18 mouse cellular contexts compared by ENCODE assay signal in the genomic region with DNA sequence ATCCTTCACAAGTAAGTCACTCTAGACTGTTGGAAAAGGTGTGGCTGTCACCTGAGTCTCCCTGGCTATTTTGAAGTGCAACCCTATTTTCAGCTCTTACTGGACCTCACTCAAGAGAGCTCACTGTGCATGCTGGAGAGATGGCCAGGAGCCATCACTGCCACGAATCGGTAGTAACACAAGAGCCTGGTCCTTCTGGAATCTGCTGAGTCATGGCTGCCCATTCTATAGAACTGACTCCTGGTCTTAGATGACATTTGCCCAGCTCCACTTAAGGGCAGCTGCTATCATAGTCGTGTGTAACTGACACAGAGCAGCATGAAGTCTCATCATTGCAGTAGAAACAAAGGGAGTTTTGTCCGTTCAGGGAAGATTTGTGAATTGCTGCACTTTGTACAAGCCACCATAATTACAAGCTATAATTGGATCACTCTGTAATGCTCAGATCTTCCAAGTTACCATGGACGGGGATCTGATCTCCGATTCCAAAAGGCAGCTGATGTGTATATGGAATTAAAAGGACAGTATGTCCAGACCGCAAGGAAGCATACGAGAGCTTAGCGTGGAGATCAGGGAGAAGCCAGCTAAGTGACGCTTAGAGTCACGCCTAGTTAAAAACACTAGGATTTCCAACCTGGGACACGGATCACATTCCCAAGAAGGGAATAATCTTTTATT. TPM values are rescaled to one million over a fixed set of nuclear protein-coding genes. Genes with fewer than 3 reads are reported as not detected.
DNase-seq lines count a peak whose midpoint lies in the region; ATAC-seq and TF ChIP-seq lines count a peak whose summit lies in the region.
"Had no signal": no experiment of that assay in that cellular context is flagged by ENCODE, and none has a peak within 500 bp of the region (broad histone marks: within the 10 kb centered on the region; RNA-seq: fewer than 3 reads in every experiment).

No protein-coding gene starts in this region.

- H3K4me1 ChIP-seq in heart, embryonic 11.5 days (ENCODE audit: control insufficient read depth, insufficient read depth, low read length) = peaks cover 6% of the 10 kb centered on the region
- 0 out of 2 replicates have a peak, but pooled peaks cover 2% of the 10 kb centered on the region for H3K4me1 ChIP-seq in heart, embryonic 16.5 days (ENCODE audit: control insufficient read depth, insufficient read depth, low read length)
- H3K4me1 ChIP-seq in stomach, postnatal 0 days (replicated peaks; ENCODE audit: control insufficient read depth, insufficient read depth) = no peaks in the 10 kb centered on the region
- H3K4me1 ChIP-seq: midbrain, embryonic 13.5 days; neural tube, embryonic 13.5 days had no signal

- no peak overlapping the region for H3K4me2 ChIP-seq in heart, embryonic 11.5 days
- H3K4me2 ChIP-seq in heart, embryonic 16.5 days (ENCODE audit: low read depth, low read length) = no peak overlapping the region
- no peak overlapping the region for H3K4me2 ChIP-seq in stomach, postnatal 0 days (replicated peaks; ENCODE audit: low read depth)
- H3K4me2 ChIP-seq: limb, embryonic 15.5 days; midbrain, embryonic 13.5 days; neural tube, embryonic 13.5 days had no signal

- H3K4me3 ChIP-seq in heart, embryonic 11.5 days (ENCODE audit: low read depth, low read length) = no peak overlapping the region
- H3K4me3 ChIP-seq in heart, embryonic 16.5 days (ENCODE audit: low read length) = no peak overlapping the region
- no peak overlapping the region for H3K4me3 ChIP-seq in stomach, postnatal 0 days (ENCODE audit: low read depth, low read length)
- H3K4me3 ChIP-seq: limb, embryonic 15.5 days; midbrain, embryonic 13.5 days; neural tube, embryonic 13.5 days had no signal

- H3K9me3 ChIP-seq in heart, embryonic 11.5 days (replicated peaks; ENCODE audit: control insufficient read depth, low read length) = no peaks in the 10 kb centered on the region
- H3K9me3 ChIP-seq in heart, embryonic 16.5 days (replicated peaks; ENCODE audit: control insufficient read depth, low read length) = no peaks in the 10 kb centered on the region
- no peaks in the 10 kb centered on the region for H3K9me3 ChIP-seq in stomach, postnatal 0 days (ENCODE audit: control insufficient read depth, low read length)
- H3K9me3 ChIP-seq: limb, embryonic 15.5 days; midbrain, embryonic 13.5 days; neural tube, embryonic 13.5 days had no signal

- DNase-seq in cerebellum, postnatal 14 days = peak; percentile 52 to 59
- no peak for DNase-seq in cerebellum, adult 11-12 months
- peak; percentile 57 to 70 for DNase-seq in heart, adult 18-20 months
- DNase-seq in NIH3T3 (ENCODE audit: low read depth) = peak; percentile 76
- no peak for DNase-seq in left cerebral cortex, adult 11 months (ENCODE audit: low spot score)
- no peak for DNase-seq in stomach, postnatal 0 days (ENCODE audit: low spot score)
- DNase-seq: adrenal gland, postnatal 14 days; cerebellum, adult 11 months; kidney, postnatal 14 days; lung, postnatal 10 days; right cerebral cortex, postnatal 14 days; thymus, postnatal 25 days had no signal

- no peak for ATAC-seq in heart, embryonic 11.5 days (replicated peaks; ENCODE audit: insufficient number of reproducible peaks, low FRiP score, low TSS enrichment)
- ATAC-seq in heart, embryonic 16.5 days (replicated peaks; ENCODE audit: extremely low read depth, insufficient read depth, low FRiP score) = peak; percentile 72
- no peak for ATAC-seq in stomach, postnatal 0 days (ENCODE audit: low FRiP score, low TSS enrichment)
- ATAC-seq: hindbrain, embryonic 16.5 days; midbrain, embryonic 13.5 days had no signal

- TF ChIP-seq CTCF in stomach, postnatal 0 days (IDR thresholded peaks at IDR 0.05; ENCODE audit: low read depth) = no peak

- no peak overlapping the region for H3K9ac ChIP-seq in heart, embryonic 11.5 days (ENCODE audit: low read depth, low read length)
- no peak overlapping the region for H3K9ac ChIP-seq in heart, embryonic 16.5 days (ENCODE audit: low read length)
- H3K9ac ChIP-seq in stomach, postnatal 0 days (ENCODE audit: low read length) = no peak overlapping the region
- H3K9ac ChIP-seq: limb, embryonic 15.5 days; midbrain, embryonic 13.5 days; neural tube, embryonic 13.5 days had no signal

- no peaks in the 10 kb centered on the region for H3K27me3 ChIP-seq in heart, embryonic 11.5 days (ENCODE audit: control insufficient read depth, insufficient read depth, low read length)
- no peaks in the 10 kb centered on the region for H3K27me3 ChIP-seq in heart, embryonic 16.5 days (ENCODE audit: control insufficient read depth, insufficient read depth, low read length)
- H3K27me3 ChIP-seq in stomach, postnatal 0 days (ENCODE audit: control insufficient read depth, insufficient read depth, low read length) = no peaks in the 10 kb centered on the region
- H3K27me3 ChIP-seq: limb, embryonic 15.5 days; midbrain, embryonic 13.5 days; neural tube, embryonic 13.5 days had no signal

- 67% methylated on average over 12 of the region's 12 CpGs for WGBS in heart, embryonic 11.5 days (ENCODE audit: insufficient replicate concordance)
- WGBS in heart, embryonic 16.5 days = 58% methylated on average over 12 of the region's 12 CpGs
- WGBS in stomach, postnatal 0 days = 71% methylated on average over 12 of the region's 12 CpGs

- H3K36me3 ChIP-seq in heart, embryonic 11.5 days (ENCODE audit: control insufficient read depth, insufficient read depth, low read length) = no peaks in the 10 kb centered on the region
- no peaks in the 10 kb centered on the region for H3K36me3 ChIP-seq in heart, embryonic 16.5 days (ENCODE audit: control insufficient read depth, insufficient read depth)
- no peaks in the 10 kb centered on the region for H3K36me3 ChIP-seq in stomach, postnatal 0 days (ENCODE audit: control insufficient read depth, insufficient read depth, low read length)

- TF ChIP-seq EP300 in stomach, postnatal 0 days (optimal IDR thresholded peaks at IDR 0.05) = no peak

- H3K27ac ChIP-seq in heart, embryonic 11.5 days (ENCODE audit: low read depth, low read length) = no peak overlapping the region
- no peak overlapping the region for H3K27ac ChIP-seq in heart, embryonic 16.5 days (ENCODE audit: low read length)
- no peak overlapping the region for H3K27ac ChIP-seq in stomach, postnatal 0 days (replicated peaks)
- H3K27ac ChIP-seq: limb, embryonic 15.5 days; midbrain, embryonic 13.5 days; neural tube, embryonic 13.5 days had no signal

RNA-seq across cellular contexts. Expression of a gene that starts 40.0 kb away (rescaled TPM):
- not detected for total RNA-seq in heart, adult 18-20 months (2021)
- polyA plus RNA-seq in heart, embryonic 11.5 days (2014; fragmentation: Nextera tagmentation; extraction: Ambion mirVana) = 0.14 and 0.97 TPM in 2 replicates
- 1.1 and 2.2 TPM in 2 replicates for polyA plus RNA-seq in heart, embryonic 16.5 days (2015; fragmentation: Nextera tagmentation; extraction: Ambion mirVana)
- 18.7 and 25.9 TPM in 2 replicates for polyA plus RNA-seq in stomach, postnatal 0 days (2015; fragmentation: Nextera tagmentation; extraction: Ambion mirVana)

Comparison
In these comparisons a context has a peak if more than half of its experiments do, and no peak if none do; other contexts are left out.
1. DNase-seq: peak in cerebellum, postnatal 14 days (2 of 2), heart, adult 18-20 months (2 of 2) and NIH3T3 (single experiment); none in cerebellum, adult 11-12 months (single experiment), left cerebral cortex, adult 11 months (single experiment) and stomach, postnatal 0 days (single experiment).